Mouse (Mus musculus) embryonic facial prominence, embryonic 11.5 days (tissue): ENCODE results near the gene Sv2c. TPM values are rescaled to one million over a fixed set of nuclear protein-coding genes. Genes with fewer than 3 reads are reported as not detected.
"Not testable (repeated sequence)": the region's sequence is repeated elsewhere in the genome, so short reads cannot be mapped to it uniquely, and the experiment has no call there.

ENCODE experiments used
- ATAC-seq: fragments of 200-750 bp; cut with Nextera tagmentation; replicated peaks from 2 replicates; pipeline ENCODE4 v1.8.0; 2017; ENCODE audit warnings: low read depth; ENCODE audit not compliant: insufficient number of reproducible peaks, low FRiP score, low TSS enrichment
- DNase-seq: peaks from one replicate; pipeline ENCODE4 v3.0.0-alpha.2; 2015; ENCODE audit warnings: low spot score
- H3K27ac ChIP-seq: fragments of 300-500 bp; sonication (generic); replicated peaks from 2 replicates; pipeline ENCODE4 v1.5.1; 2014; ENCODE audit warnings: mild to moderate bottlenecking, low read depth, low read length, control low read depth
- H3K27me3 ChIP-seq: fragments of 300-500 bp; sonication (generic); 2 replicates; pipeline ENCODE4 v1.6.1; 2014; ENCODE audit warnings: mild to moderate bottlenecking, low read length, moderate library complexity, mixed read lengths; ENCODE audit not compliant: control insufficient read depth, insufficient read depth
- H3K36me3 ChIP-seq: fragments of 300-500 bp; sonication (generic); replicated peaks from 2 replicates; pipeline ENCODE4 v1.6.1; 2014; ENCODE audit warnings: low read depth, mild to moderate bottlenecking, low read length, moderate library complexity, mixed read lengths; ENCODE audit not compliant: control insufficient read depth, insufficient read depth
- H3K4me1 ChIP-seq: fragments of 300-500 bp; sonication (generic); 2 replicates; pipeline ENCODE4 v1.6.1; 2014; ENCODE audit warnings: low read length, mixed read lengths; ENCODE audit not compliant: control insufficient read depth, insufficient read depth
- H3K4me2 ChIP-seq: fragments of 300-500 bp; sonication (generic); 2 replicates; pipeline ENCODE4 v1.6.1; 2014; ENCODE audit warnings: low read depth, mild to moderate bottlenecking, control low read depth, low read length, moderate library complexity
- H3K4me3 ChIP-seq: fragments of 300-500 bp; sonication (generic); 2 replicates; pipeline ENCODE4 v1.5.1; 2014; ENCODE audit warnings: low read depth, low read length, control low read depth
- H3K9ac ChIP-seq: fragments of 300-500 bp; sonication (generic); replicated peaks from 2 replicates; pipeline ENCODE4 v1.6.1; 2014; ENCODE audit warnings: mild to moderate bottlenecking, control low read depth, low read length
- H3K9me3 ChIP-seq: fragments of 300-500 bp; sonication (generic); replicated peaks from 2 replicates; pipeline ENCODE4 v1.6.1; 2016; ENCODE audit warnings: mild to moderate bottlenecking, low read length, inconsistent platforms, mixed read lengths; ENCODE audit not compliant: control insufficient read depth
- WGBS: fragments of 180-500 bp; shearing (Covaris S2); extraction: QIAGEN DNeasy Blood & Tissue Kit; methylation state at CpG from one replicate; pipeline ENCODE4 v1.1.7; 2014; 5-methylcytosine and 5-hydroxymethylcytosine counted together
- polyA plus RNA-seq: library from polyadenylated mRNA; unstranded; fragments of >200 nt; fragmentation: Nextera tagmentation; extraction: Ambion mirVana; gene quantifications from 2 replicates; pipeline ENCODE4 v1.2.1, GENCODE M21; 2014

The Sv2c gene
- polyA plus RNA-seq, 1 experiment from 2014 or later, result 1.7 TPM

GRCm38 (mm10) chr13:96110767-96111166 is 21.6 kb downstream of the Sv2c start:
- Histone ChIP-seq H3K27me3 (no peaks in the 10 kb centered on the region), H3K4me1 (no peaks in the 10 kb centered on the region), H3K9me3 (no peaks in the 10 kb centered on the region), H3K27ac (no peak overlapping the region), H3K4me3 (no peak overlapping the region), H3K4me2 (no peak overlapping the region), H3K9ac (no peak overlapping the region), H3K36me3 (no peaks in the 10 kb centered on the region)
- DNase-seq, result no peak
- ATAC-seq, result no peak
- WGBS, result 87% methylated on average over 3 of the region's 3 CpGs

GRCm38 (mm10) chr13:96106367-96106766 is 26.0 kb downstream of the Sv2c start:
- Histone ChIP-seq H3K4me3 (no peak overlapping the region), H3K9ac (no peak overlapping the region), H3K4me2 (no peak overlapping the region), H3K27ac (no peak overlapping the region), H3K4me1 (no peaks in the 10 kb centered on the region), H3K9me3 (no peaks in the 10 kb centered on the region), H3K27me3 (no peaks in the 10 kb centered on the region), H3K36me3 (no peaks in the 10 kb centered on the region)
- WGBS, result 70% methylated on average over 4 of the region's 4 CpGs
- DNase-seq, result no peak
- no peak for ATAC-seq

GRCm38 (mm10) chr13:96090929-96091328 is 41.4 kb downstream of the Sv2c start:
- DNase-seq (no peak), ATAC-seq (no peak)
- Histone ChIP-seq H3K27me3 (no peaks in the 10 kb centered on the region), H3K4me1 (no peaks in the 10 kb centered on the region), H3K4me3 (no peak overlapping the region), H3K27ac (no peak overlapping the region), H3K36me3 (no peaks in the 10 kb centered on the region), H3K9me3 (no peaks in the 10 kb centered on the region), H3K4me2 (no peak overlapping the region), H3K9ac (no peak overlapping the region)
- WGBS, result 60% methylated on average over 4 of the region's 4 CpGs

GRCm38 (mm10) chr13:96085581-96086302 is 46.6 kb downstream of the Sv2c start:
- Histone ChIP-seq H3K4me3 (no peak overlapping the region), H3K27ac (no peak overlapping the region), H3K9me3 (no peaks in the 10 kb centered on the region), H3K27me3 (no peaks in the 10 kb centered on the region), H3K36me3 (no peaks in the 10 kb centered on the region), H3K4me2 (no peak overlapping the region), H3K4me1 (no peaks in the 10 kb centered on the region), H3K9ac (no peak overlapping the region)
- WGBS, result 89% methylated on average over 7 of the region's 7 CpGs
- no peak for ATAC-seq
- no peak for DNase-seq

- H3K9me3 ChIP-seq, H3K36me3 ChIP-seq, DNase-seq, H3K4me2 ChIP-seq, H3K4me3 ChIP-seq, H3K9ac ChIP-seq, ATAC-seq, H3K4me1 ChIP-seq, H3K27ac ChIP-seq, H3K27me3 ChIP-seq: not testable (repeated sequence)
- WGBS, result 81% methylated on average over 1 of the region's 1 CpGs
Measured at GRCm38 (mm10) chr13:96081754-96082153, 50.6 kb downstream of the Sv2c start, which contains the start of gene Gm17190. Gene Gm17190 (plus strand): TSS chr13:96082054.

- not testable (repeated sequence) for H3K4me3 ChIP-seq, H3K36me3 ChIP-seq, H3K9me3 ChIP-seq, H3K27me3 ChIP-seq, H3K9ac ChIP-seq, H3K4me2 ChIP-seq, H3K27ac ChIP-seq, H3K4me1 ChIP-seq, DNase-seq, ATAC-seq
- 84% methylated on average over 3 of the region's 3 CpGs for WGBS
Measured at GRCm38 (mm10) chr13:96081276-96081675, 51.1 kb downstream of the Sv2c start, which contains the start of gene Gm20075. Gene Gm20075 (minus strand): TSS chr13:96081376.

- WGBS, result 74% methylated on average over 8 of the region's 8 CpGs
- no peak for ATAC-seq
Measured at GRCm38 (mm10) chr13:96073555-96073954, 58.8 kb downstream of the Sv2c start.

GRCm38 (mm10) chr13:96052755-96053154 is 79.6 kb downstream of the Sv2c start:
- Histone ChIP-seq H3K4me2 (no peak overlapping the region), H3K4me1 (no peaks in the 10 kb centered on the region), H3K9ac (no peak overlapping the region), H3K4me3 (no peak overlapping the region), H3K36me3 (no peaks in the 10 kb centered on the region), H3K27me3 (no peaks in the 10 kb centered on the region), H3K9me3 (no peaks in the 10 kb centered on the region), H3K27ac (no peak overlapping the region)
- DNase-seq (no peak), ATAC-seq (no peak)
- WGBS, result 54% methylated on average over 3 of the region's 3 CpGs

More at GRCm38 (mm10) chr13:96073555-96073954, 58.8 kb downstream of the Sv2c start:
- Histone ChIP-seq H3K4me3 (no peak overlapping the region), H3K36me3 (no peaks in the 10 kb centered on the region), H3K9ac (no peak overlapping the region), H3K4me1 (no peaks in the 10 kb centered on the region), H3K27ac (no peak overlapping the region), H3K27me3 (no peaks in the 10 kb centered on the region), H3K9me3 (no peaks in the 10 kb centered on the region), H3K4me2 (no peak overlapping the region)
- no peak for DNase-seq
